Mouse (Mus musculus) liver, embryonic 11.5 days (tissue): ENCODE data around the gene Ppm1e. TPM values are rescaled to one million over a fixed set of nuclear protein-coding genes. Genes with fewer than 3 reads are reported as not detected.

Experiments used
- ATAC-seq: fragments of 200-750 bp; cut with Nextera tagmentation; replicated peaks from 2 replicates; pipeline ENCODE4 v1.8.0; 2017; ENCODE audit warnings: moderate number of reproducible peaks, mild to moderate bottlenecking, moderate TSS enrichment, moderate library complexity; ENCODE audit not compliant: low FRiP score
- DNase-seq: peaks from one replicate; pipeline ENCODE4 v3.0.0-alpha.2; 2017; ENCODE audit warnings: low spot score
- H3K27ac ChIP-seq: fragments of 300-500 bp; sonication (generic); 2 replicates; pipeline ENCODE4 v1.5.1; 2014; ENCODE audit warnings: mild to moderate bottlenecking, low read depth, low read length, control low read depth
- H3K27me3 ChIP-seq: fragments of 300-500 bp; sonication (generic); replicated peaks from 2 replicates; pipeline ENCODE4 v1.6.1; 2014; ENCODE audit warnings: low read length, mixed read lengths; ENCODE audit not compliant: control insufficient read depth, insufficient read depth
- H3K36me3 ChIP-seq: fragments of 300-500 bp; sonication (generic); 2 replicates; pipeline ENCODE4 v1.6.1; 2014; ENCODE audit warnings: mild to moderate bottlenecking, low read length, moderate library complexity, mixed read lengths; ENCODE audit not compliant: control insufficient read depth, insufficient read depth
- H3K4me1 ChIP-seq: fragments of 300-500 bp; sonication (generic); replicated peaks from 2 replicates; pipeline ENCODE4 v1.6.1; 2014; ENCODE audit warnings: low read length, mixed read lengths; ENCODE audit not compliant: control insufficient read depth, insufficient read depth
- H3K4me2 ChIP-seq: fragments of 300-500 bp; sonication (generic); 2 replicates; pipeline ENCODE4 v1.6.1; 2014; ENCODE audit warnings: mild to moderate bottlenecking, control low read depth, moderate library complexity
- H3K4me3 ChIP-seq: fragments of 300-500 bp; sonication (generic); 2 replicates; pipeline ENCODE4 v1.5.1; 2014; ENCODE audit warnings: low read depth, low read length, control low read depth
- H3K9ac ChIP-seq: fragments of 300-500 bp; sonication (generic); 2 replicates; pipeline ENCODE4 v1.6.1; 2014; ENCODE audit warnings: low read depth, low read length, control low read depth
- H3K9me3 ChIP-seq: fragments of 300-500 bp; sonication (generic); 2 replicates; pipeline ENCODE4 v1.6.1; 2016; ENCODE audit warnings: low read length, inconsistent platforms, mixed read lengths; ENCODE audit not compliant: control insufficient read depth
- WGBS: fragments of 180-500 bp; shearing (Covaris S2); extraction: QIAGEN DNeasy Blood & Tissue Kit; methylation state at CpG from one replicate; pipeline ENCODE4 v1.1.7; 2014; 5-methylcytosine and 5-hydroxymethylcytosine counted together
- polyA plus RNA-seq: library from polyadenylated mRNA; unstranded; fragments of >200 nt; fragmentation: Nextera tagmentation; extraction: Ambion mirVana; gene quantifications from 2 replicates; pipeline ENCODE4 v1.2.1, GENCODE M21; 2014

The Ppm1e gene
- polyA plus RNA-seq, 1 experiment from 2014 or later, result 2.6 TPM

- no peaks in the 10 kb centered on the region for H3K36me3 ChIP-seq
- H3K4me1 ChIP-seq, result no peaks in the 10 kb centered on the region
- H3K27me3 ChIP-seq, result no peaks in the 10 kb centered on the region
- no peak overlapping the region for H3K27ac ChIP-seq
- H3K9ac ChIP-seq, result no peak overlapping the region
- ATAC-seq, result no peak
- no peaks in the 10 kb centered on the region for H3K9me3 ChIP-seq
- no peak overlapping the region for H3K4me3 ChIP-seq
- H3K4me2 ChIP-seq, result no peak overlapping the region
- WGBS, result 68% methylated on average over 7 of the region's 7 CpGs
- no peak for DNase-seq
These were observed 8.2 kb upstream of the Ppm1e start for GRCm38 (mm10) chr11:87367061-87367460.

GRCm38 (mm10) chr11:87365120-87365519 is 6.3 kb upstream of the Ppm1e start:
- Histone ChIP-seq H3K4me1 (no peaks in the 10 kb centered on the region), H3K36me3 (no peaks in the 10 kb centered on the region), H3K4me3 (no peak overlapping the region), H3K27me3 (no peaks in the 10 kb centered on the region; the same call in 1 of the 2 replicates), H3K9ac (no peak overlapping the region), H3K4me2 (no peak overlapping the region), H3K9me3 (no peaks in the 10 kb centered on the region), H3K27ac (no peak overlapping the region)
- no peak for DNase-seq
- 72% methylated on average over 5 of the region's 5 CpGs for WGBS
- no peak for ATAC-seq

GRCm38 (mm10) chr11:87359262-87359612 is 414 bp upstream of the Ppm1e start:
- WGBS, result 14% methylated on average over 10 of the region's 10 CpGs
- H3K4me2 ChIP-seq, result peak overlapping the region; percentile 100
- peak; percentile 25; the same call in 1 of the 2 replicates for ATAC-seq
- H3K36me3 ChIP-seq, result no peaks in the 10 kb centered on the region
- no peak for DNase-seq
- peak overlapping the region; percentile 75 for H3K4me3 ChIP-seq
- H3K9me3 ChIP-seq, result no peaks in the 10 kb centered on the region
- H3K9ac ChIP-seq, result peak overlapping the region; percentile 62
- no peak overlapping the region for H3K27ac ChIP-seq
- peaks cover 27% of the 10 kb centered on the region for H3K27me3 ChIP-seq
- peaks cover 8% of the 10 kb centered on the region; the same call in 1 of the 2 replicates for H3K4me1 ChIP-seq

GRCm38 (mm10) chr11:87357317-87358300 is 1.2 kb downstream of the Ppm1e start:
- ATAC-seq, result peak; percentile 19; the same call in 1 of the 2 replicates
- peak; percentile 41 for DNase-seq
- no peaks in the 10 kb centered on the region for H3K36me3 ChIP-seq
- H3K9me3 ChIP-seq, result no peaks in the 10 kb centered on the region
- WGBS, result 6% methylated on average over 31 of the region's 31 CpGs
- H3K4me1 ChIP-seq, result peaks cover 8% of the 10 kb centered on the region; the same call in 1 of the 2 replicates
- peak overlapping the region; percentile 75 for H3K4me3 ChIP-seq
- peak overlapping the region; percentile 100 for H3K4me2 ChIP-seq
- H3K9ac ChIP-seq, result peak overlapping the region; percentile 62
- no peak overlapping the region for H3K27ac ChIP-seq
- H3K27me3 ChIP-seq, result peaks cover 27% of the 10 kb centered on the region

- Histone ChIP-seq H3K27ac (no peak overlapping the region), H3K27me3 (peaks cover 25% of the 10 kb centered on the region), H3K4me3 (no peak overlapping the region), H3K4me1 (peaks cover 8% of the 10 kb centered on the region; the same call in 1 of the 2 replicates), H3K4me2 (no peak overlapping the region), H3K9ac (no peak overlapping the region), H3K9me3 (no peaks in the 10 kb centered on the region), H3K36me3 (no peaks in the 10 kb centered on the region)
- ATAC-seq, result no peak
- 68% methylated on average over 1 of the region's 1 CpGs for WGBS
- no peak for DNase-seq
These were observed 4.0 kb downstream of the Ppm1e start for GRCm38 (mm10) chr11:87354861-87355260.

- Histone ChIP-seq H3K4me3 (no peak overlapping the region), H3K9me3 (no peaks in the 10 kb centered on the region), H3K4me1 (peaks cover 8% of the 10 kb centered on the region; the same call in 1 of the 2 replicates), H3K36me3 (no peaks in the 10 kb centered on the region), H3K27me3 (peaks cover 13% of the 10 kb centered on the region), H3K4me2 (no peak overlapping the region), H3K9ac (no peak overlapping the region), H3K27ac (no peak overlapping the region)
- ATAC-seq (no peak), DNase-seq (no peak)
- 74% methylated on average over 7 of the region's 7 CpGs for WGBS
These were observed 5.1 kb downstream of the Ppm1e start for GRCm38 (mm10) chr11:87353646-87354170.

- Histone ChIP-seq H3K9ac (no peak overlapping the region), H3K4me1 (no peaks in the 10 kb centered on the region), H3K27ac (no peak overlapping the region), H3K36me3 (no peaks in the 10 kb centered on the region), H3K4me3 (no peak overlapping the region), H3K4me2 (no peak overlapping the region), H3K9me3 (no peaks in the 10 kb centered on the region), H3K27me3 (no peaks in the 10 kb centered on the region)
- DNase-seq, result no peak
- ATAC-seq, result no peak
- 70% methylated on average over 3 of the region's 3 CpGs for WGBS
These were observed 32.4 kb downstream of the Ppm1e start for GRCm38 (mm10) chr11:87326381-87326780.

GRCm38 (mm10) chr11:87322558-87322957 is 36.3 kb downstream of the Ppm1e start:
- no peak overlapping the region for H3K4me3 ChIP-seq
- no peak overlapping the region for H3K9ac ChIP-seq
- H3K4me2 ChIP-seq, result no peak overlapping the region
- no peaks in the 10 kb centered on the region for H3K9me3 ChIP-seq
- no peaks in the 10 kb centered on the region for H3K36me3 ChIP-seq
- H3K4me1 ChIP-seq, result no peaks in the 10 kb centered on the region
- DNase-seq (no peak), ATAC-seq (no peak)
- 74% methylated on average over 8 of the region's 8 CpGs for WGBS
- no peaks in the 10 kb centered on the region for H3K27me3 ChIP-seq
- H3K27ac ChIP-seq, result no peak overlapping the region
